Mouse (Mus musculus) spleen, postnatal 14 days (tissue): Measurements from ENCODE around the gene Elovl6.

Source experiments
- DNase-seq, 2 experiments: peaks; one replicate each; pipeline ENCODE4 v3.0.0; 2021 to 2022; ENCODE audit warnings: low spot score in 2 of 2

Elovl6 gene

GRCm38 (mm10) chr3:129541456-129541855 is 9.3 kb downstream of the Elovl6 start:
- no peak for DNase-seq

- no peak for DNase-seq
Measured at GRCm38 (mm10) chr3:129543376-129543775, 11.2 kb downstream of the Elovl6 start.

- DNase-seq = no peak
Measured at GRCm38 (mm10) chr3:129544217-129544616, 12.1 kb downstream of the Elovl6 start.

- no peak for DNase-seq
Measured at GRCm38 (mm10) chr3:129545228-129545627, 13.1 kb downstream of the Elovl6 start.

- no peak for DNase-seq
Measured at GRCm38 (mm10) chr3:129545801-129546200, 13.6 kb downstream of the Elovl6 start.

GRCm38 (mm10) chr3:129547837-129548435 is 15.8 kb downstream of the Elovl6 start:
- DNase-seq = no peak

GRCm38 (mm10) chr3:129548760-129549159 is 16.6 kb downstream of the Elovl6 start:
- DNase-seq = no peak

- no peak for DNase-seq
Measured at GRCm38 (mm10) chr3:129549546-129549945, 17.4 kb downstream of the Elovl6 start.

- DNase-seq = no peak
Measured at GRCm38 (mm10) chr3:129551581-129552290, 19.6 kb downstream of the Elovl6 start.

- no peak for DNase-seq
Measured at GRCm38 (mm10) chr3:129552370-129552769, 20.2 kb downstream of the Elovl6 start.

GRCm38 (mm10) chr3:129553173-129553572 is 21.0 kb downstream of the Elovl6 start:
- DNase-seq = peak; percentile 14 to 16

- DNase-seq = no peak
Measured at GRCm38 (mm10) chr3:129553661-129554060, 21.5 kb downstream of the Elovl6 start.

- no peak for DNase-seq
Measured at GRCm38 (mm10) chr3:129554436-129554835, 22.3 kb downstream of the Elovl6 start.

GRCm38 (mm10) chr3:129557048-129557447 is 24.9 kb downstream of the Elovl6 start:
- DNase-seq = no peak

GRCm38 (mm10) chr3:129557566-129557965 is 25.4 kb downstream of the Elovl6 start:
- DNase-seq = no peak

- no peak for DNase-seq
Measured at GRCm38 (mm10) chr3:129558016-129558955, 26.1 kb downstream of the Elovl6 start.

GRCm38 (mm10) chr3:129560068-129560467 is 27.9 kb downstream of the Elovl6 start:
- no peak for DNase-seq

GRCm38 (mm10) chr3:129561011-129561410 is 28.9 kb downstream of the Elovl6 start:
- no peak for DNase-seq

GRCm38 (mm10) chr3:129561853-129562252 is 29.7 kb downstream of the Elovl6 start:
- DNase-seq = no peak

GRCm38 (mm10) chr3:129562411-129562810 is 30.3 kb downstream of the Elovl6 start:
- DNase-seq = no peak

GRCm38 (mm10) chr3:129563807-129564206 is 31.7 kb downstream of the Elovl6 start:
- no peak for DNase-seq

- DNase-seq = no peak
Measured at GRCm38 (mm10) chr3:129564852-129565251, 32.7 kb downstream of the Elovl6 start.
